Mouse (Mus musculus) megakaryocyte, embryonic 14.5 days (primary cell): ENCODE results near the gene Hipk2.

Experiments
- FLI1 ChIP-seq: IDR thresholded peaks from 2 replicates; pipeline ENCODE4 v1.6.1; 2012; ENCODE audit warnings: low read length, inconsistent platforms, mixed read lengths
- GATA1 ChIP-seq: IDR thresholded peaks from 3 replicates; pipeline ENCODE4 v1.6.1; 2012; ENCODE audit warnings: mixed read lengths, low read length, inconsistent platforms, borderline replicate concordance

DNA sequence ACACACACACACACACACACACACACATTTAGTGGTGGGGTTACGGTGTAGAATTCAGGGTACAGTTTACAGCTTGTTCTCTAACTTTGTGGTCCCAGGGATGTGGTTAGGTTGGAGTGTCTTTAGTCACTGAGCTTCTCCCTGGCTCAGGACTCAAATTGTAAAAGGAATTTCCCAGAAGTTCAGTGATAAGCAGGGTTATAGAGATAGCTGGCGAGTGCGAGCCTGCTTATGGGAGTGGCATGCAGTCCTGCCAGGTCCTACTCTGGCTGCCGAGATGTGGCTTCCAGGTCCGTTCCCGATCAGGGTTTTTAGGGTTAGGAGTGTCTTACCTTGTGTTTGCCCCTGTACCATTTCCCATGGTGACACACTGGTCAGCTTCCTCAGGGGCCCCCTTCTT, 199.7 kb downstream of the Hipk2 start:
- no peak for TF ChIP-seq GATA1
- TF ChIP-seq FLI1: no peak
